Mouse (Mus musculus): ENCODE measurements around the gene Fhit. TPM values are rescaled to one million over a fixed set of nuclear protein-coding genes. Genes with fewer than 3 reads are reported as not detected.
A peak's percentile ranks its signal among the peaks of the same experiment; 100 is the strongest.

Gene Fhit
- polyA plus RNA-seq (2014; fragmentation: Nextera tagmentation; extraction: Ambion mirVana), result 1.7 and 2.4 TPM in 2 replicates

DNA sequence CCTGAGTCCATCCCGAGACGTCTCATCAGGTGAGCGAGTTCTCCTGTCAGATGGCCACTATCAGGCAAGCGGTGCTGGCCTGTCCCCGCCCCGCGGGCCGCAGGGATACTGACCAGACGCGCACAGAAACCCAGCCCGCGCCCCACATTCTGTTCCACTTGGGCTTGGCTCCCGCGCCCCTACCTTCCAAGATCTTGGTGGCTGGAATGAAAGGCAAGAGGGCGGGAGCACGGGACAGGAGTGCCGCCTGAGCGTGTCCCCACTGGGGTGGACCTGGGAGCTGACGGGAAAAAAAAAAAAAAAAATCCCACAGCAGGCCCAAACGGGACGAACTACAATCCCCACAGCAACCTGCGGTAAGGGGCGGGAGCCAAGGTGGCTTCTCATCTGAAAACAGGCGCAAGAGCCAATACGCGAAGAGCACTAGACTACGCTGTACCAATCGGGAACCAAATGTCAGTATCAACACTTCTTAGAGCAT, at the start of gene Fhit:
TSS of gene Fhit (minus strand) at position 285 of the 481 bp plus-strand sequence.
- peak; percentile 90 for DNase-seq (ENCODE audit: low spot score)
- Histone ChIP-seq H3K36me3 (ENCODE audit: control insufficient read depth, insufficient read depth, low read length) (no peaks in the 10 kb centered on the region), H3K27me3 (ENCODE audit: control insufficient read depth, insufficient read depth, low read length) (no peaks in the 10 kb centered on the region), H3K27ac (replicated peaks; ENCODE audit: low read depth, low read length) (no peak within 1 kb of the TSS), H3K9ac (ENCODE audit: low read length) (peak within 1 kb of the TSS; percentile 55), H3K9me3 (ENCODE audit: control insufficient read depth, low read length) (no peaks in the 10 kb centered on the region), H3K4me1 (ENCODE audit: control insufficient read depth, insufficient read depth, low read length) (no peaks in the 10 kb centered on the region), H3K4me2 (ENCODE audit: low read depth, severe bottlenecking) (peak within 1 kb of the TSS; percentile 85), H3K4me3 (ENCODE audit: low read depth, low read length) (peak within 1 kb of the TSS; percentile 54)
- WGBS, result under 1% methylated on average over 28 of the region's 28 CpGs
- ATAC-seq (ENCODE audit: insufficient number of reproducible peaks, low FRiP score, low TSS enrichment, low read depth), result peak; percentile 98

DNA sequence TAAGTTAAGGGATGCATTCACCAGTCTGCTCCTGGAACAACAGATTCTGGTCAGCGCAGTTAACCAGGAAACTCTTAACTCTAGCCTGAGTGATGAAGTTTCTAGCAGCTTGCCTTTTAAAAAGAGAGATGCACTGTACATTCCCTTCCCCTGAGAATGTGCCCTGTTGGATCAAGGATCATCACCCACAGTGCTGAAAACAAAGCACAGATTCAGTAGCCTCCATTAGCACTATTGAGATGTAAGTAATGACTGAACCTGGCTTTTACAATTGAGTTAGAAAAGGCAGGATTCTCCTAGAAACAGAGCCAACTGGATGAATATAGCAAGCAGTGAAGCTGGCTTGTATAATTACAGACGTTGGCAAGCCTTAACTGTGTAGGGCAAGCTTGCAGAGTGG, 45.0 kb upstream of the Fhit start:
- Histone ChIP-seq H3K4me1 (ENCODE audit: control insufficient read depth, insufficient read depth, low read length) (no peaks in the 10 kb centered on the region), H3K4me3 (ENCODE audit: low read depth, low read length) (no peak overlapping the region), H3K9me3 (ENCODE audit: control insufficient read depth, low read length) (no peaks in the 10 kb centered on the region), H3K9ac (ENCODE audit: low read length) (no peak overlapping the region), H3K4me2 (ENCODE audit: low read depth, severe bottlenecking) (no peak overlapping the region), H3K27me3 (ENCODE audit: control insufficient read depth, insufficient read depth, low read length) (no peaks in the 10 kb centered on the region), H3K36me3 (ENCODE audit: control insufficient read depth, insufficient read depth, low read length) (no peaks in the 10 kb centered on the region), H3K27ac (replicated peaks; ENCODE audit: low read depth, low read length) (no peak overlapping the region)
- ATAC-seq (ENCODE audit: insufficient number of reproducible peaks, low FRiP score, low TSS enrichment, low read depth), result no peak
- DNase-seq (ENCODE audit: low spot score), result no peak
- 62% methylated on average over 2 of the region's 2 CpGs for WGBS

DNA sequence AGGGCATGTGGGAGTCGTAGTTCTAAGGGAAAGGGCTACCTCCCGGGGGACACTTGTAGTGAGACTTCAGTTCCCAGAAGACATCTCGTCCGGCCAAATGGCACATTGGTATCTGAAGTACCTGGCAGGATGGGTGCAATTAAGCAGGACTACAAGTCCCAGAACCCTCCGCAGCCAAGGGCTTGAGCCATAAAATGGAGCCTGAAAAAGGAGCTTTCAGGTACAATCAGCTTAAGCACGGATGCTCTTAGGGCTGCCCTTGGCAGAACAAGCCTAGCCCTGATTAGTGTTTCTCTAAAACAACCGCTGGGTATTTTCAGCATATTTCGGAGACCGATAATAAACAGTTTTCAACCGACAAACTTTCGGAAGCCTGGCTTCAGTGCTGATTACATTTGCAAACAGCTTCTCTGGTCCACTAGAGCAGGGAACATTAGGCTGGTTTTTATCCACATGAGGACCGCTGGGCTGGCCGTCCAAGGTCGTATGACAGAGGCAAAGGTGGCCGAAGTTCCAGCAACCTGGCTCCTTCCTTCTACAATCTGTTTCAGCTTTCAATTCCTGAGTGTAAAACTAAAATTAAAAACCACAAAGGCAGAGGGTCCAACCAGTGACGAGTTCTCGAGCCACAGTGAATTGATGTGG, 907 bp downstream of the Fhit start:
- peak; percentile 71 for ATAC-seq (ENCODE audit: insufficient number of reproducible peaks, low FRiP score, low TSS enrichment, low read depth)
- H3K4me1 ChIP-seq (ENCODE audit: control insufficient read depth, insufficient read depth, low read length), result no peaks in the 10 kb centered on the region
- DNase-seq (ENCODE audit: low spot score), result peak; percentile 81
- no peaks in the 10 kb centered on the region for H3K36me3 ChIP-seq (ENCODE audit: control insufficient read depth, insufficient read depth, low read length)
- WGBS, result 8% methylated on average over 17 of the region's 17 CpGs
- H3K9me3 ChIP-seq (ENCODE audit: control insufficient read depth, low read length), result no peaks in the 10 kb centered on the region
- H3K9ac ChIP-seq (ENCODE audit: low read length), result peak overlapping the region; percentile 49
- H3K4me3 ChIP-seq (ENCODE audit: low read depth, low read length), result peak overlapping the region; percentile 54
- H3K27me3 ChIP-seq (ENCODE audit: control insufficient read depth, insufficient read depth, low read length), result no peaks in the 10 kb centered on the region
- H3K27ac ChIP-seq (replicated peaks; ENCODE audit: low read depth, low read length), result no peak overlapping the region
- H3K4me2 ChIP-seq (ENCODE audit: low read depth, severe bottlenecking), result peak overlapping the region; percentile 85

DNA sequence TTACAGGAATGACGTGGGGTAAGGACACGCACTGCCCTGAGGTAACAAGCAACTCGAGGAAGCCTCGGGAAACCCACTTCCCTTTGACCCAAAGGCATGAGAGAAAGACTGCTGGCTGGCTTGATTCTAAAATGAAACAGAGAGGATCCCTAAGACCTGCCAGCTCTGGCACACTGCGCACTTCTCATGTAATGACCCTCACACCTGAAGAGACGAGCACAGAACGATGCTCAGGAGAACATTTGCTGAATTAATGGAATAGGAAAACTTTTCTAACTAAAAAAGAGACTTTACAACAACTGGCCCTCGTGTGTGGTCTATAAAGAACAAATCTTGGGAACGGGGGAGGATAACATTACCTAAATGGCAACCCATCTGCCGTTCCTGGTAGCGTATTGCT, 2.2 kb downstream of the Fhit start:
- ATAC-seq (ENCODE audit: insufficient number of reproducible peaks, low FRiP score, low TSS enrichment, low read depth) (no peak), DNase-seq (ENCODE audit: low spot score) (no peak)
- H3K4me3 ChIP-seq (ENCODE audit: low read depth, low read length), result no peak overlapping the region
- H3K9ac ChIP-seq (ENCODE audit: low read length), result no peak overlapping the region
- H3K27ac ChIP-seq (replicated peaks; ENCODE audit: low read depth, low read length), result no peak overlapping the region
- H3K36me3 ChIP-seq (ENCODE audit: control insufficient read depth, insufficient read depth, low read length), result no peaks in the 10 kb centered on the region
- no peaks in the 10 kb centered on the region for H3K27me3 ChIP-seq (ENCODE audit: control insufficient read depth, insufficient read depth, low read length)
- 94% methylated on average over 11 of the region's 11 CpGs for WGBS
- no peak overlapping the region for H3K4me2 ChIP-seq (ENCODE audit: low read depth, severe bottlenecking)
- no peaks in the 10 kb centered on the region for H3K9me3 ChIP-seq (ENCODE audit: control insufficient read depth, low read length)
- H3K4me1 ChIP-seq (ENCODE audit: control insufficient read depth, insufficient read depth, low read length), result no peaks in the 10 kb centered on the region

DNA sequence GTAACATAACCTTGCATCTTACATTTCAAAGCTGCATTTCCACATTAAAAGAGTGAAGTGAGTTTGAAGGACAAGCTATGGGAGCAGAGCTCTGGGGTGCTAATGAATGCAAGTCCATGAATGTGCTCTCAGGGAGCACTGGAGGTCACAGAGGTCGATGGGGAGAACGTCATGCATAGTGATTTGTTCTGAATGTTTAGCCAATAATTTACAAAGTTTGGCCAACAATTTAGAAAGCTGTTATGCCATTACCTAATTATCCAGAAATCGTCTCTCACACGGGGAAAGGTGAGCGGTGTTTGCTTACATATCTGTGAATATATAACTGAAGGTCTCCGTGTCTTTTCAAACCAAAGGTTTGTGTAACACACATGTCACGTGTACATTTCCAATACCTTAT, 2.8 kb downstream of the Fhit start:
- no peaks in the 10 kb centered on the region for H3K9me3 ChIP-seq (ENCODE audit: control insufficient read depth, low read length)
- no peaks in the 10 kb centered on the region for H3K4me1 ChIP-seq (ENCODE audit: control insufficient read depth, insufficient read depth, low read length)
- ATAC-seq (ENCODE audit: insufficient number of reproducible peaks, low FRiP score, low TSS enrichment, low read depth) (no peak), DNase-seq (ENCODE audit: low spot score) (no peak)
- H3K27ac ChIP-seq (replicated peaks; ENCODE audit: low read depth, low read length), result no peak overlapping the region
- H3K27me3 ChIP-seq (ENCODE audit: control insufficient read depth, insufficient read depth, low read length), result no peaks in the 10 kb centered on the region
- no peak overlapping the region for H3K9ac ChIP-seq (ENCODE audit: low read length)
- H3K36me3 ChIP-seq (ENCODE audit: control insufficient read depth, insufficient read depth, low read length), result no peaks in the 10 kb centered on the region
- H3K4me3 ChIP-seq (ENCODE audit: low read depth, low read length), result no peak overlapping the region
- WGBS, result 82% methylated on average over 7 of the region's 7 CpGs
- H3K4me2 ChIP-seq (ENCODE audit: low read depth, severe bottlenecking), result no peak overlapping the region

DNA sequence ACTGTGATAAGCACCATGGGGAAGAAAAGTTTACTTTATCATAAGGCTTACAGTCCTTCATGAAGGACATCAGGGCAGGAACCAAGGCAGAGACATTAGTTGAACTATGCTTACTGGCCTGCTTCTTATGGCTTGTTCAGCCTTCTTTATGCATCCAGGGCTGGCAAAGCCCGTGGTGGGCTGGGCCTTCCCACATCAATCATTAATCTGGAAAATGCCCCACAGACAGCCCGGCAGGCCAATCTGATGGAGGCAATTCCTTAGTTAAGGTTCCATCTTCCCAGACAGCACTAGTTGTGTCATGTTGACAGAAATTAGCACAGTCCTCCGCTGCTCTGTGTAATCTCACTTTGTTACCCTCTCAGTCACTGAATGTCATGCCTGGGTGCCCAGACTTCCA, 4.1 kb downstream of the Fhit start:
- H3K27ac ChIP-seq (replicated peaks; ENCODE audit: low read depth, low read length), result no peak overlapping the region
- WGBS, result 90% methylated on average over 3 of the region's 3 CpGs
- no peak overlapping the region for H3K9ac ChIP-seq (ENCODE audit: low read length)
- no peaks in the 10 kb centered on the region for H3K36me3 ChIP-seq (ENCODE audit: control insufficient read depth, insufficient read depth, low read length)
- DNase-seq (ENCODE audit: low spot score) (no peak), ATAC-seq (ENCODE audit: insufficient number of reproducible peaks, low FRiP score, low TSS enrichment, low read depth) (no peak)
- H3K4me2 ChIP-seq (ENCODE audit: low read depth, severe bottlenecking), result no peak overlapping the region
- no peaks in the 10 kb centered on the region for H3K27me3 ChIP-seq (ENCODE audit: control insufficient read depth, insufficient read depth, low read length)
- H3K4me1 ChIP-seq (ENCODE audit: control insufficient read depth, insufficient read depth, low read length), result no peaks in the 10 kb centered on the region
- no peaks in the 10 kb centered on the region for H3K9me3 ChIP-seq (ENCODE audit: control insufficient read depth, low read length)
- H3K4me3 ChIP-seq (ENCODE audit: low read depth, low read length), result no peak overlapping the region

DNA sequence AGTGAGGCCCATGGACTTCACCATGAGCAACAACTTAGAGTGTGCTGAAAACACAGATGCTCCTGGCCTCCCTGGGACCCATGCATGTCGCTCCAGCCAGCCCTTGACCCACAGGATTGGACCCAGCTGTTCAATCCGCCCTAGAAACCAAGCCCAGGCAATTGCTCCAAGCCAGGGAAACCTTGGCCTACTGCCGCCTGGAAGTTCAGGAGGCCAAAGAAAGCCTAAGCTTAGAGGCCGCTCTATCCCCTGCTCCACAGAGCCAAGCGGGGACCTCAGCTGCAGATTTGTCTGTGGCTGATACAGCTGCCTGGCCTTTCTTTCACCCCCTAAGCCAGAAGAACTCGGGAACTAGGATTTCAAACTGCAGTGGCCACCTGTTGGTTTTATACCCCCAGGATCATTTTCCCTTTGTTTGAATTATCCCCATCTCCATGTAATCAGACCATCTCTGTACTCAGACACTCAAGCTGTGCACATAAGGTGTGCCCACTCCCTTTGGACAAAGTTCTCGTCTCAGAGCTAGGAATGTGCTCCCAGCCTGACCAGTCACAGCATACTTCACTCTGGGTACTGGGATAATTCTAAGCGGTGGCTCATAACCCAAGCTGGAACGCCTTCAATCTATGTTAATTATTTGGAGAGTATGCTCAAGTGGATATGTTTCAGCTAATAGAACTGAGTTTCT, 10.1 kb downstream of the Fhit start:
- H3K27ac ChIP-seq (replicated peaks; ENCODE audit: low read depth, low read length), result no peak overlapping the region
- no peak overlapping the region for H3K4me2 ChIP-seq (ENCODE audit: low read depth, severe bottlenecking)
- no peaks in the 10 kb centered on the region for H3K9me3 ChIP-seq (ENCODE audit: control insufficient read depth, low read length)
- DNase-seq (ENCODE audit: low spot score), result no peak
- WGBS, result 79% methylated on average over 9 of the region's 9 CpGs
- H3K9ac ChIP-seq (ENCODE audit: low read length), result no peak overlapping the region
- no peaks in the 10 kb centered on the region for H3K4me1 ChIP-seq (ENCODE audit: control insufficient read depth, insufficient read depth, low read length)
- no peaks in the 10 kb centered on the region for H3K36me3 ChIP-seq (ENCODE audit: control insufficient read depth, insufficient read depth, low read length)
- no peak overlapping the region for H3K4me3 ChIP-seq (ENCODE audit: low read depth, low read length)
- no peaks in the 10 kb centered on the region for H3K27me3 ChIP-seq (ENCODE audit: control insufficient read depth, insufficient read depth, low read length)
- no peak for ATAC-seq (ENCODE audit: insufficient number of reproducible peaks, low FRiP score, low TSS enrichment, low read depth)

DNA sequence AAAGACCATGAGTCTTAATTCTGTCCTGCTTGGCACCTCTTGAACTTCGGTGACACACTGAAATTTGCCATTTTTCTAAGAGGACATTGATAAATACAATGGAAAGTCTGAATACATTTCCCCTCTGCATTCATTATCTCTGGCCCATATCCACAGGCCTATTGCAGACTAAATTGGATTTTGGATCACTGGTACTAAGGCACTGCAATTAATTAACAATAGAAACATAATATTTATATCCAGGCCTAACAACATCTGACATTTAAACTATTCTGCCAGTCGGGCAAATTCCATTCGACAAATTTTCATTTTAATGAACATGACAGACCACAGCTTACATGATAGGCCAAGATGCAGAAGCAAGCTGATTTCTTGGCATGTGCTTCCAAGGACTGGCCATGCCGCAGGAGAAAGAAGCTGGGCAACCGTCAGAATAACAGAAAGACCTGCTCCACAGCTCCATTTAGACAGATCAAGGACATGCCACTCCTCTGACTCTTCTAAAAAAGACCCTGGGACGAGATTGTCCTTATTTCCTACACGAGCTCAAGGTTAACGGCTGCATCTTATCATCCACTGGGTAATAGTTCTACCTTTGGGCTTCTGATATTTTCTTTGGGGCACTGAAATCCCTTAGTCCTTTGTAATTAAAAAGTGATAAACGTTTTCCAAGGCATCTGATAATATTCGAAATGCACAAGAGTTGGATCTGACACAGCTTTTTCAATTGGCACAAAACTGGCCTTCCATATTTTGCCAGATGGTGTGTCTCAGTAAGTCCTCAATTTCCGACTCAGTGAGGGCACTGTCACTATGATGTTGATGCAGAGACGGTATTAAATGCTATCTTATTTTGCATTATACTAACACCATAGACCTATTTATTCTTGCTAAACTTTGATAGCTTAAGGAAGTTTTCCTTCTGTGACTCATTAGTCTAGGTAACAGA, 27.8 kb downstream of the Fhit start:
- WGBS, result 89% methylated on average over 12 of the region's 12 CpGs
- Histone ChIP-seq H3K4me3 (ENCODE audit: low read depth, low read length) (no peak overlapping the region), H3K4me1 (ENCODE audit: control insufficient read depth, insufficient read depth, low read length) (no peaks in the 10 kb centered on the region), H3K27me3 (ENCODE audit: control insufficient read depth, insufficient read depth, low read length) (no peaks in the 10 kb centered on the region), H3K27ac (replicated peaks; ENCODE audit: low read depth, low read length) (no peak overlapping the region), H3K9me3 (ENCODE audit: control insufficient read depth, low read length) (no peaks in the 10 kb centered on the region), H3K4me2 (ENCODE audit: low read depth, severe bottlenecking) (no peak overlapping the region), H3K9ac (ENCODE audit: low read length) (no peak overlapping the region), H3K36me3 (ENCODE audit: control insufficient read depth, insufficient read depth, low read length) (no peaks in the 10 kb centered on the region)
- no peak for DNase-seq (ENCODE audit: low spot score)
- no peak for ATAC-seq (ENCODE audit: insufficient number of reproducible peaks, low FRiP score, low TSS enrichment, low read depth)

Data from limb, embryonic 11.5 days (tissue).